Comparison of ENCODE assay signal across 23 mouse cellular contexts in genomic region chr4:40545700-40546099, GRCm38 (mm10).
"Had no signal": no experiment of that assay in that cellular context is flagged by ENCODE, and none has a peak within 500 bp of the region (broad histone marks: within the 10 kb centered on the region; RNA-seq: fewer than 3 reads in every experiment).

No protein-coding gene starts in this region.

- ATAC-seq: intestine, postnatal 0 days; liver, embryonic 12.5 days; lung, postnatal 0 days; midbrain, embryonic 15.5 days had no signal

- H3K4me1 ChIP-seq: limb, embryonic 10.5 days; limb, embryonic 13.5 days; liver, embryonic 12.5 days; liver, embryonic 15.5 days; midbrain, embryonic 12.5 days; midbrain, embryonic 15.5 days; neural tube, embryonic 12.5 days; neural tube, embryonic 15.5 days; stomach, embryonic 15.5 days had no signal

- H3K27me3 ChIP-seq: limb, embryonic 13.5 days; liver, embryonic 12.5 days; liver, embryonic 15.5 days; midbrain, embryonic 12.5 days; midbrain, embryonic 15.5 days; neural tube, embryonic 12.5 days; neural tube, embryonic 15.5 days; stomach, embryonic 15.5 days had no signal

- H3K4me2 ChIP-seq: limb, embryonic 13.5 days; liver, embryonic 12.5 days; liver, embryonic 15.5 days; midbrain, embryonic 12.5 days; midbrain, embryonic 15.5 days; neural tube, embryonic 12.5 days; neural tube, embryonic 15.5 days; stomach, embryonic 15.5 days had no signal

- H3K9me3 ChIP-seq: limb, embryonic 10.5 days; liver, embryonic 12.5 days; liver, embryonic 15.5 days; midbrain, embryonic 12.5 days; midbrain, embryonic 15.5 days; neural tube, embryonic 12.5 days; stomach, embryonic 15.5 days had no signal

- H3K9ac ChIP-seq: limb, embryonic 13.5 days; liver, embryonic 12.5 days; liver, embryonic 15.5 days; midbrain, embryonic 12.5 days; midbrain, embryonic 15.5 days; neural tube, embryonic 12.5 days; neural tube, embryonic 15.5 days; stomach, embryonic 15.5 days had no signal

- DNase-seq: kidney, adult 2 months; kidney, postnatal 25 days; layer of hippocampus, adult 9-11 months; liver; lung, adult 18-20 months; right cerebral cortex, postnatal 25 days; spleen, adult 18-20 months; thymus, adult 18-20 months; thymus, postnatal 36 days had no signal

- H3K27ac ChIP-seq: kidney, postnatal 0 days; layer of hippocampus, adult 2 months; limb, embryonic 10.5 days; limb, embryonic 13.5 days; liver, embryonic 12.5 days; liver, embryonic 15.5 days; macrophage; midbrain, embryonic 12.5 days; midbrain, embryonic 15.5 days; neural tube, embryonic 12.5 days; neural tube, embryonic 15.5 days; stomach, embryonic 15.5 days had no signal

- H3K36me3 ChIP-seq: limb, embryonic 10.5 days; limb, embryonic 13.5 days; liver, embryonic 12.5 days; liver, embryonic 15.5 days; midbrain, embryonic 12.5 days; midbrain, embryonic 15.5 days; neural tube, embryonic 12.5 days; neural tube, embryonic 15.5 days; stomach, embryonic 15.5 days had no signal

- H3K4me3 ChIP-seq: layer of hippocampus, adult 2 months; limb, embryonic 10.5 days; limb, embryonic 13.5 days; liver, embryonic 12.5 days; liver, embryonic 15.5 days; midbrain, embryonic 12.5 days; midbrain, embryonic 15.5 days; neural tube, embryonic 12.5 days; neural tube, embryonic 15.5 days; stomach, embryonic 15.5 days had no signal
